Mouse (Mus musculus): ENCODE measurements around the gene Sdsl. TPM values are rescaled to one million over a fixed set of nuclear protein-coding genes. Genes with fewer than 3 reads are reported as not detected.
A peak's percentile ranks its signal among the peaks of the same experiment; 100 is the strongest.

The Sdsl gene
- polyA plus RNA-seq, 1 experiment from 2014 or later: 7.0 TPM

GRCm38 (mm10) chr5:120439887-120440670 lies 32.5 kb downstream of the Sdsl start:
- Histone ChIP-seq H3K27ac (peak overlapping the region; percentile 74), H3K4me2 (replicated peaks) (peak overlapping the region; percentile 68), H3K9ac (peak overlapping the region; percentile 90), H3K9me3 (no peaks in the 10 kb centered on the region), H3K27me3 (replicated peaks) (peaks cover 64% of the 10 kb centered on the region), H3K36me3 (peaks cover 5% of the 10 kb centered on the region; the same call in 1 of the 2 replicates), H3K4me3 (peak overlapping the region; percentile 55), H3K4me1 (peaks cover 25% of the 10 kb centered on the region)
- no peak for ATAC-seq (ENCODE audit: low FRiP score, low read depth)
- WGBS: under 1% methylated on average over 61 of the region's 61 CpGs

GRCm38 (mm10) chr5:120438991-120439710 lies 33.5 kb downstream of the Sdsl start:
- Histone ChIP-seq H3K27me3 (replicated peaks) (peaks cover 70% of the 10 kb centered on the region), H3K27ac (peak overlapping the region; percentile 74), H3K9me3 (no peaks in the 10 kb centered on the region), H3K36me3 (peaks cover 5% of the 10 kb centered on the region; the same call in 1 of the 2 replicates), H3K4me2 (replicated peaks) (peak overlapping the region; percentile 68), H3K9ac (peak overlapping the region; percentile 90), H3K4me1 (peaks cover 25% of the 10 kb centered on the region), H3K4me3 (peak overlapping the region; percentile 55)
- ATAC-seq (ENCODE audit: low FRiP score, low read depth): no peak
- 2% methylated on average over 27 of the region's 27 CpGs for WGBS

GRCm38 (mm10) chr5:120438469-120438868 lies 34.1 kb downstream of the Sdsl start:
- Histone ChIP-seq H3K9me3 (no peaks in the 10 kb centered on the region), H3K4me3 (peak overlapping the region; percentile 55), H3K4me1 (peaks cover 25% of the 10 kb centered on the region), H3K27ac (peak overlapping the region; percentile 74; the same call in 1 of the 2 replicates), H3K36me3 (peaks cover 5% of the 10 kb centered on the region; the same call in 1 of the 2 replicates), H3K27me3 (replicated peaks) (peaks cover 73% of the 10 kb centered on the region), H3K9ac (peak overlapping the region; percentile 90), H3K4me2 (replicated peaks) (peak overlapping the region; percentile 68)
- 2% methylated on average over 13 of the region's 13 CpGs for WGBS
- ATAC-seq (ENCODE audit: low FRiP score, low read depth): no peak

GRCm38 (mm10) chr5:120437986-120438385 lies 34.6 kb downstream of the Sdsl start:
- H3K4me1 ChIP-seq: peaks cover 25% of the 10 kb centered on the region
- H3K4me3 ChIP-seq: peak overlapping the region; percentile 55
- no peak for ATAC-seq (ENCODE audit: low FRiP score, low read depth)
- WGBS: under 1% methylated on average over 33 of the region's 33 CpGs
- H3K9me3 ChIP-seq: no peaks in the 10 kb centered on the region
- peaks cover 5% of the 10 kb centered on the region; the same call in 1 of the 2 replicates for H3K36me3 ChIP-seq
- H3K27ac ChIP-seq: peak overlapping the region; percentile 74; the same call in 1 of the 2 replicates
- H3K9ac ChIP-seq: peak overlapping the region; percentile 90
- H3K4me2 ChIP-seq (replicated peaks): peak overlapping the region; percentile 68
- peaks cover 74% of the 10 kb centered on the region for H3K27me3 ChIP-seq (replicated peaks)

- H3K4me1 ChIP-seq: peaks cover 25% of the 10 kb centered on the region
- WGBS: 0% methylated on average over 17 of the region's 17 CpGs
Observed at GRCm38 (mm10) chr5:120437539-120437938, 35.1 kb downstream of the Sdsl start.

GRCm38 (mm10) chr5:120436885-120437495 lies 35.6 kb downstream of the Sdsl start:
- Histone ChIP-seq H3K9me3 (no peaks in the 10 kb centered on the region), H3K4me3 (peak overlapping the region; percentile 55), H3K27ac (peak overlapping the region; percentile 76), H3K36me3 (peaks cover 5% of the 10 kb centered on the region; the same call in 1 of the 2 replicates), H3K4me1 (peaks cover 26% of the 10 kb centered on the region), H3K9ac (peak overlapping the region; percentile 90), H3K4me2 (replicated peaks) (peak overlapping the region; percentile 68), H3K27me3 (replicated peaks) (peaks cover 83% of the 10 kb centered on the region)
- WGBS: under 1% methylated on average over 18 of the region's 18 CpGs
- ATAC-seq (ENCODE audit: low FRiP score, low read depth): no peak

More at GRCm38 (mm10) chr5:120437539-120437938, 35.1 kb downstream of the Sdsl start:
- ATAC-seq (ENCODE audit: low FRiP score, low read depth): no peak
- H3K9ac ChIP-seq: peak overlapping the region; percentile 90
- peak overlapping the region; percentile 55 for H3K4me3 ChIP-seq
- H3K27me3 ChIP-seq (replicated peaks): peaks cover 77% of the 10 kb centered on the region
- peak overlapping the region; percentile 68 for H3K4me2 ChIP-seq (replicated peaks)
- H3K27ac ChIP-seq: peak overlapping the region; percentile 74; the same call in 1 of the 2 replicates
- H3K9me3 ChIP-seq: no peaks in the 10 kb centered on the region
- peaks cover 5% of the 10 kb centered on the region; the same call in 1 of the 2 replicates for H3K36me3 ChIP-seq

GRCm38 (mm10) chr5:120435731-120436501 lies 36.7 kb downstream of the Sdsl start:
- WGBS: under 1% methylated on average over 47 of the region's 47 CpGs
- Histone ChIP-seq H3K4me2 (replicated peaks) (peak overlapping the region; percentile 68), H3K27ac (peak overlapping the region; percentile 76), H3K4me1 (peaks cover 30% of the 10 kb centered on the region), H3K9ac (peak overlapping the region; percentile 90), H3K4me3 (peak overlapping the region; percentile 55), H3K36me3 (peaks cover 5% of the 10 kb centered on the region; the same call in 1 of the 2 replicates), H3K27me3 (replicated peaks) (peaks cover 94% of the 10 kb centered on the region), H3K9me3 (no peaks in the 10 kb centered on the region)
- no peak for ATAC-seq (ENCODE audit: low FRiP score, low read depth)

- no peaks in the 10 kb centered on the region for H3K9me3 ChIP-seq
- H3K36me3 ChIP-seq: peaks cover 5% of the 10 kb centered on the region; the same call in 1 of the 2 replicates
- WGBS: under 1% methylated on average over 44 of the region's 44 CpGs
- ATAC-seq (ENCODE audit: low FRiP score, low read depth): no peak
- H3K4me3 ChIP-seq: peak overlapping the region; percentile 55
- peak overlapping the region; percentile 90 for H3K9ac ChIP-seq
- peaks cover 27% of the 10 kb centered on the region for H3K4me1 ChIP-seq
- peaks cover 96% of the 10 kb centered on the region for H3K27me3 ChIP-seq (replicated peaks)
- peak overlapping the region; percentile 68 for H3K4me2 ChIP-seq (replicated peaks)
- H3K27ac ChIP-seq: peak overlapping the region; percentile 76
Observed at GRCm38 (mm10) chr5:120435006-120435681, 37.5 kb downstream of the Sdsl start.

- Histone ChIP-seq H3K9ac (peak overlapping the region; percentile 90), H3K4me1 (peaks cover 19% of the 10 kb centered on the region), H3K4me2 (replicated peaks) (peak overlapping the region; percentile 68), H3K27ac (no peak overlapping the region; the same call in 1 of the 2 replicates), H3K36me3 (peaks cover 3% of the 10 kb centered on the region; the same call in 1 of the 2 replicates), H3K27me3 (replicated peaks) (peaks cover 96% of the 10 kb centered on the region), H3K4me3 (peak overlapping the region; percentile 55), H3K9me3 (no peaks in the 10 kb centered on the region)
- no peak for ATAC-seq (ENCODE audit: low FRiP score, low read depth)
- 1% methylated on average over 21 of the region's 21 CpGs for WGBS
Observed at GRCm38 (mm10) chr5:120434231-120434735, 38.3 kb downstream of the Sdsl start.

- Histone ChIP-seq H3K4me3 (peak overlapping the region; percentile 55), H3K9me3 (no peaks in the 10 kb centered on the region), H3K4me2 (replicated peaks) (peak overlapping the region; percentile 68), H3K4me1 (peaks cover 14% of the 10 kb centered on the region), H3K36me3 (peaks cover 3% of the 10 kb centered on the region; the same call in 1 of the 2 replicates), H3K27ac (no peak overlapping the region), H3K9ac (peak overlapping the region; percentile 90), H3K27me3 (replicated peaks) (peaks cover 96% of the 10 kb centered on the region)
- no peak for ATAC-seq (ENCODE audit: low FRiP score, low read depth)
- under 1% methylated on average over 13 of the region's 13 CpGs for WGBS
Observed at GRCm38 (mm10) chr5:120433135-120433760, 39.4 kb downstream of the Sdsl start.

All from neural tube, embryonic 12.5 days (tissue).